Mouse (Mus musculus) stomach, embryonic 14.5 days (tissue): ENCODE results near the gene Gm49373. TPM values are rescaled to one million over a fixed set of nuclear protein-coding genes. Genes with fewer than 3 reads are reported as not detected.

ENCODE experiments used
- ATAC-seq: fragments of 200-750 bp; cut with Nextera tagmentation; 2 replicates; pipeline ENCODE4 v1.8.0; 2017; ENCODE audit warnings: low read depth, moderate TSS enrichment; ENCODE audit not compliant: insufficient number of reproducible peaks, insufficient read depth, low FRiP score
- H3K27ac ChIP-seq: fragments of 300-500 bp; sonication (generic); 2 replicates; pipeline ENCODE4 v1.5.1; 2014; ENCODE audit warnings: mild to moderate bottlenecking, low read length, moderate library complexity, mixed read lengths
- H3K27me3 ChIP-seq: fragments of 300-500 bp; sonication (generic); 2 replicates; pipeline ENCODE4 v1.6.1; 2014; ENCODE audit warnings: low read length, control low read depth, mixed read lengths; ENCODE audit not compliant: control insufficient read depth, insufficient read depth
- H3K36me3 ChIP-seq: fragments of 300-500 bp; sonication (generic); 2 replicates; pipeline ENCODE4 v1.6.1; 2014; ENCODE audit warnings: mild to moderate bottlenecking, control low read depth, low read length, moderate library complexity, mixed read lengths; ENCODE audit not compliant: control insufficient read depth, insufficient read depth
- H3K4me1 ChIP-seq: fragments of 300-500 bp; sonication (generic); 2 replicates; pipeline ENCODE4 v1.6.1; 2014; ENCODE audit warnings: low read length, control low read depth, mixed read lengths; ENCODE audit not compliant: control insufficient read depth, insufficient read depth
- H3K4me2 ChIP-seq: fragments of 300-500 bp; sonication (generic); replicated peaks from 2 replicates; pipeline ENCODE4 v1.6.1; 2014; ENCODE audit warnings: low read depth, low read length, control low read depth
- H3K4me3 ChIP-seq: fragments of 300-500 bp; sonication (generic); 2 replicates; pipeline ENCODE4 v1.5.1; 2014; ENCODE audit warnings: low read depth, low read length, control low read depth
- H3K9ac ChIP-seq: fragments of 300-500 bp; sonication (generic); replicated peaks from 2 replicates; pipeline ENCODE4 v1.6.1; 2014; ENCODE audit warnings: low read depth, mild to moderate bottlenecking, control low read depth, low read length, moderate library complexity, mixed read lengths
- H3K9me3 ChIP-seq: fragments of 300-500 bp; sonication (generic); 2 replicates; pipeline ENCODE4 v1.6.1; 2016; ENCODE audit warnings: low read depth, low read length, control low read depth; ENCODE audit not compliant: control insufficient read depth
- WGBS: fragments of 180-500 bp; shearing (Covaris S2); extraction: QIAGEN DNeasy Blood & Tissue Kit; methylation state at CpG from one replicate; pipeline ENCODE4 v1.1.7; 2014; 5-methylcytosine and 5-hydroxymethylcytosine counted together
- microRNA counts: library from miRNA; unstranded; fragments of <30 nt; microRNA quantifications from one replicate; lab custom pipeline; 2016
- microRNA-seq: library from miRNA; unstranded; fragments of <30 nt; microRNA quantifications from one replicate; pipeline ENCODE4, GENCODE M21; 2016
- polyA plus RNA-seq: library from polyadenylated mRNA; unstranded; fragments of >200 nt; fragmentation: Nextera tagmentation; extraction: Ambion mirVana; gene quantifications from 2 replicates; pipeline ENCODE4 v1.2.1, GENCODE M21; 2014

Gm49373 gene
- polyA plus RNA-seq, 1 experiment from 2014 or later: 0.30 TPM

DNA sequence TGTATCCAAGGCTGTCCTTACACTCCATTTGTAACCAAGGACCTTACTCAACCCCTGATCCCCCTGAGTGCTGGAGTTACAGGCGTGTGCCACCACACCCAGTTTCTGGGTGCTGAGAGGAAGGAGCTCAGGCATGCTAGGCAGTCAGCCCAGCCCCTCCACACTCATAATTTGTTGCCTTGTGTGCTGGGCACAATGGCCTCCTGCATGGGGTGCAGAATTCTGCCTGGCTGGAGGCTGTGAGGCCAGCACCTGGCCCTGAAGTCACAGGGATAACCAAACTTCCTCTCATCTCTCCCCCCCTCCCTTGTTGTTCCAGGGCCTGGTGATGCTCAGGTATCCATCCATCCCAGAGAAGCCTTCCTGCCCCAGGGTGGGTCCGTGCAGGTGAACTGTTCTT lies 54.3 kb downstream of the Gm49373 start:
- no peak overlapping the region for H3K9ac ChIP-seq
- no peaks in the 10 kb centered on the region for H3K9me3 ChIP-seq
- no peak for ATAC-seq
- H3K27ac ChIP-seq: no peak overlapping the region
- H3K4me3 ChIP-seq: no peak overlapping the region
- WGBS: 66% methylated on average over 2 of the region's 2 CpGs
- H3K36me3 ChIP-seq: no peaks in the 10 kb centered on the region
- no peak overlapping the region for H3K4me2 ChIP-seq
- peaks cover 15% of the 10 kb centered on the region; the same call in 1 of the 2 replicates for H3K27me3 ChIP-seq
- peaks cover 14% of the 10 kb centered on the region for H3K4me1 ChIP-seq

DNA sequence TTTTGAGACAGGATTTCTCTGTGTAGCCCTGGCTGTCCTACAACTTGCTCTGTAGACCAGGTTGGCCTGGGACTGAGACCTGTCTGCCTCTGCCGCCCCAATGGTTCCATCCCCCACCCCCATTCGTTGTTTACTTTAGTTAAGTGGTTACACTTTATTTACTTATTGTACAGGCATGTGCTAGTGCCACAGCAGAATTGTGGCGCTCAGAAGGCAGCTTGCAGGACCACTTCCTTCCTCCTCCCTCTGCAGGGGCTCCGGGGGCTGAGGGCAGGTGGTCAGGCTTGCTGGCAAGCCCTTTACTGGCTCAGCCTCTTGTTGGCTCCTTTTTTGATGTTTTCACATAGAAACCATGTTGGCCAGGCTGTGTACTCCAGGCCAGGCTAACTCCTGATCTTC lies 55.7 kb downstream of the Gm49373 start:
- peaks cover 15% of the 10 kb centered on the region; the same call in 1 of the 2 replicates for H3K27me3 ChIP-seq
- no peak for ATAC-seq
- H3K9me3 ChIP-seq: no peaks in the 10 kb centered on the region
- no peak overlapping the region for H3K9ac ChIP-seq
- peaks cover 14% of the 10 kb centered on the region for H3K4me1 ChIP-seq
- H3K36me3 ChIP-seq: no peaks in the 10 kb centered on the region
- no peak overlapping the region; the same call in 1 of the 2 replicates for H3K4me3 ChIP-seq
- peak overlapping the region; percentile 59; the same call in 1 of the 2 replicates for H3K4me2 ChIP-seq
- no peak overlapping the region for H3K27ac ChIP-seq
- WGBS: 29% methylated on average over 4 of the region's 4 CpGs

DNA sequence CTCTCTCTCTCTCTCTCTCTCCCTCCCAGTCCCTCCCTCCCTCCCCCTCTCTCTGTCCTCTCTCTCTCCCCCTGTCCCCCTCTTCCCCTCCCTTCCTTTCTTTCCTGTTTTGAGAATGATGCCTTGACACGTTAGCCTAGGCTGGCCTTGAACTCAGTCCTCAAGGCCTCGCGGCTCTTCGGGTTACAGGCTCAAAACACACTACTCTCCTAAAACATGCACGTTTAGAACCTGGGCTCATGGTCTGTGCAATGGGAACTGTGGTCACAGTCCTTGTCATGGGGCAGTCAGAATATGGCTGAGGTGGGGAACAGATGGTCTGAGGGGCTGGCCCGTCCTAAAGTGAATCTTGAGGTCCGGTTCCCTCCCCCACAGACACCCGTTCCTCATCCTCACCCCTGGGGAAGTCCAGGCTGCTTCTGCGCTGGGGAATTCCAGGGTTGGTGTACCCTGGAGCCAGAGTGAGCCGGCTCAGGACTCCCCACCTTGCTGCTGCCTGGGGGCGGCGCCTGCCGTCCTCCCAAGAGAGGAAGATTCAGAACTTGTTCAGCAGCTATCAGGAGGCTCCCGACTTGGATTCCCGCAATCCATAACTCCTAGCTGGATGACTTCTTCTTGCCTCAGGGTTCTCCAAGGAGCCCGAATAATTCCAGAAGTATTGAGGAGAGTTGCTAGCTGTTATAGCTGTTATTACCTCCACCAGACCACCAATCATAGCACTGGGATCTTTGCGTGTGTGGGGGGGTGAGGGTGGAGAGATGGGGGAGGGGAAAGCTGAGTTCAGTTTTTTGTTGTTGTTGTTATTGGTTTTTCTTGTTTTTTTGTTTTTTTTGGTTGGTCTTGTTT lies 56.3 kb downstream of the Gm49373 start:
- H3K27ac ChIP-seq: no peak overlapping the region
- H3K9me3 ChIP-seq: no peaks in the 10 kb centered on the region
- peaks cover 15% of the 10 kb centered on the region; the same call in 1 of the 2 replicates for H3K27me3 ChIP-seq
- H3K36me3 ChIP-seq: no peaks in the 10 kb centered on the region
- H3K4me1 ChIP-seq: peaks cover 14% of the 10 kb centered on the region
- H3K4me2 ChIP-seq: peak overlapping the region; percentile 59
- no peak overlapping the region for H3K9ac ChIP-seq
- WGBS: 4% methylated on average over 17 of the region's 17 CpGs
- no peak for ATAC-seq
- peak overlapping the region; percentile 40 for H3K4me3 ChIP-seq

DNA sequence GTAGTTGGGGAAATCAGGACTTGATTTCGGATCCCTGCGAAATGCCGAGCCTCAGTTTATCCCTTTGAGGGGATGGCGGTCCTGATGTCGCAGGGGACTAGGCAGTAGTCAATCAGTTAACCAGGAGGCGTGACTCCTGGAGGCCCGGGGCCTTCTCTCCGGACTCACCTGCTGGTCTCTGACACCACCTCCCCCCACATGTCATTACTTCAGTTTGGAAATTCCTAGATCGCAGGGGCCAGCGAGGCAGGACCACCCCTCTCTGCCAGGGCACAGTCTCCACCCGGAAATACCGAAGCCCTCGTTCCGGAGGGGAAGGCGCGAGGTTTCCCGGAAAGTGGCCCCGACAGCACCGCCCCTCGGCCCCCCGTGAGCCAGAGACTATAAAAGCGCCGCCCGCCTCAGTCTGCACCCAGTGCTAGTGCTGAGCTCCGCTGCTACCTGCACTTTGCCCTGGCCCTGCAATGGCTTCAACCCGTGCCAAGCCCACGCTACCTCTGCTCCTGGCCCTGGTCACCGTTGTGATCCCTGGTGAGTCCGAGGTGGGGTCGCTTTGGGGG lies 57.2 kb downstream of the Gm49373 start, which contains the start of gene Icam1:
TSS of gene Icam1 (plus strand) at position 415 of the 560 bp plus-strand sequence.
- WGBS: 2% methylated on average over 30 of the region's 30 CpGs
- ATAC-seq: peak; percentile 43; the same call in 1 of the 2 replicates
- peaks cover 15% of the 10 kb centered on the region; the same call in 1 of the 2 replicates for H3K27me3 ChIP-seq

DNA sequence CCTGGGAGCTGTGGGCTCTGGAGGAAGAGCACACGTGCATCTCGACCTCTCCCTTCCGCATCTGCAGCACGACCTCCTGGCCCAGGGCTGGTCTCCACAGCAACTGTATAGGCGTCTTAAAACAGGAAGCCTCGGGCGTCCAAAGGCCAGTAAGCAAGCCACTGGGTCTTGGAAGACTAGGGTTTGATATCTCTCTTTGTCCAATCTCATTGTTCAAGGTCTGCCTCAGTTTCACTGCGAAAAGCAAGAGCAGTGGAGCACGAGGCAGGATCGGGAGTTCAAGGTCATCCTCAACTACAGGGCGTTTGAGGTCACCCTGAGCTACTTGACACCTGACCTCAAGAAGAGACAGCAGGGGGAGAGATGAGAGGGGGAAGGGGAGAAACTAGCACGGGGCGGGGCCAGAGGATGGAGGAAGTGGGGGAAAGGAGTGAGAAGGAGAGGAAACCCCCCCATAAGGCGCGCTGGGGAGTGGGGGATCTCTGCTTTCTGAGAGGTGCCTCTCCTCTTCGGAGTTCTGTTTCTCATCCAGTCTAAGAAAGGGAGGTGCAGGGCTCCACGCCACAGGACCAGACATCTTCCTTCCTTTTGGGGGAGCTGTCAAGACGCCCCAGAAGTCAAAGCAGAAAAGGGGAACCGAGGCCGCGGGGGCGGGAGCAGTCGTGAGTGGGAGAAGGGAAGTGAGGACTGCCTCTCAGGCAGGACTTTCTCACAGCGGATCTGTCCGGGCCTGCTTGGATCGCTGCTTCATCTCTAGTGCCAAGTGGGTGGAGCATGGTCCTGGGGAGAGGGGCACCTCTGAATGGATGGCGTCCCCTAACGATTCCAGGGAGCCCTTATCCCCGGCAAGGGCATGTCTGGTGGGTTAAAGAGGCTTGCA lies 58.0 kb downstream of the Gm49373 start:
- Histone ChIP-seq H3K4me2 (peak overlapping the region; percentile 59), H3K9ac (no peak overlapping the region; the same call in 1 of the 2 replicates), H3K27ac (no peak overlapping the region), H3K4me1 (peaks cover 14% of the 10 kb centered on the region), H3K36me3 (no peaks in the 10 kb centered on the region), H3K4me3 (peak overlapping the region; percentile 40), H3K9me3 (no peaks in the 10 kb centered on the region), H3K27me3 (peaks cover 15% of the 10 kb centered on the region; the same call in 1 of the 2 replicates)
- peak; percentile 53; the same call in 1 of the 2 replicates for ATAC-seq
- 4% methylated on average over 29 of the region's 29 CpGs for WGBS

More for the DNA sequence above, 57.2 kb downstream of the Gm49373 start, which contains the start of gene Icam1:
- Histone ChIP-seq H3K36me3 (no peaks in the 10 kb centered on the region), H3K9me3 (no peaks in the 10 kb centered on the region), H3K4me2 (peak within 1 kb of the TSS; percentile 59), H3K27ac (no peak within 1 kb of the TSS), H3K9ac (no peak within 1 kb of the TSS; the same call in 1 of the 2 replicates), H3K4me3 (peak within 1 kb of the TSS; percentile 40), H3K4me1 (peaks cover 14% of the 10 kb centered on the region)

MicroRNAs encoded within 50 kb of the gene (microRNA counts, 519-probe panel; counts per million panel counts)
- microRNA mmu-miR-1900 (lab: Ali Mortazavi, UCI): 3,056 counts per million, percentile 55 among the panel's probes with 10 or more counts

Small RNA genes within 50 kb of the gene (microRNA-seq; reads per million reads assigned to microRNA genes)
- gene Mir1900 (not detected), gene Mir7082 (not detected)

Other genes with a start within 250 kb of the Gm49373 start
- 11.9 and 12.6 TPM in 2 replicates for gene A230050P20Rik, start 204.5 kb downstream of the Gm49373 start, polyA plus RNA-seq
- gene Angptl6, start 193.4 kb downstream of the Gm49373 start, polyA plus RNA-seq: 6.9 and 7.2 TPM in 2 replicates
- gene Ppan, start 184.9 kb downstream of the Gm49373 start, polyA plus RNA-seq: 72.7 and 74.6 TPM in 2 replicates
- gene Eif3g, start 174.5 kb downstream of the Gm49373 start, polyA plus RNA-seq: 281 and 289 TPM in 2 replicates
- gene Dnmt1, start 113.2 kb downstream of the Gm49373 start, polyA plus RNA-seq: 64.7 and 69.6 TPM in 2 replicates
- 48.6 and 52.3 TPM in 2 replicates for gene S1pr2, start 96.3 kb downstream of the Gm49373 start, polyA plus RNA-seq
- gene Mrpl4, start 70.4 kb downstream of the Gm49373 start, polyA plus RNA-seq: 136 and 150 TPM in 2 replicates
- 10.6 and 12.5 TPM in 2 replicates for gene Icam1, start 57.1 kb downstream of the Gm49373 start, polyA plus RNA-seq
- gene Icam4, start 43.7 kb downstream of the Gm49373 start, polyA plus RNA-seq: 0.84 and 1.0 TPM in 2 replicates
- 0.18 TPM in 1 of 2 replicates, not detected in the other for gene Icam5, start 41.0 kb downstream of the Gm49373 start, polyA plus RNA-seq
- gene Zglp1, start 6.0 kb downstream of the Gm49373 start, polyA plus RNA-seq: 1.8 TPM in 1 of 2 replicates, not detected in the other
- gene Fdx1l, start 518 bp upstream of the Gm49373 start, polyA plus RNA-seq: 56.0 and 56.4 TPM in 2 replicates
- 2.0 and 2.3 TPM in 2 replicates for gene Gm38431, start 18.9 kb upstream of the Gm49373 start, polyA plus RNA-seq
- gene Raver1, start 18.9 kb upstream of the Gm49373 start, polyA plus RNA-seq: 68.7 and 74.2 TPM in 2 replicates
- 10.2 and 10.9 TPM in 2 replicates for gene Tyk2, start 58.1 kb upstream of the Gm49373 start, polyA plus RNA-seq
- 283 and 302 TPM in 2 replicates for gene Cdc37, start 76.9 kb upstream of the Gm49373 start, polyA plus RNA-seq
- gene Pde4a, start 92.6 kb upstream of the Gm49373 start, polyA plus RNA-seq: 5.4 TPM in 2 replicates
- 34.5 and 40.3 TPM in 2 replicates for gene Keap1, start 166.3 kb upstream of the Gm49373 start, polyA plus RNA-seq
- 0.27 and 0.48 TPM in 2 replicates for gene S1pr5, start 175.3 kb upstream of the Gm49373 start, polyA plus RNA-seq
- 38.8 and 43.5 TPM in 2 replicates for gene Atg4d, start 192.2 kb upstream of the Gm49373 start, polyA plus RNA-seq
- 14.1 and 14.7 TPM in 2 replicates for gene Kri1, start 214.9 kb upstream of the Gm49373 start, polyA plus RNA-seq
- gene Cdkn2d, start 218.3 kb upstream of the Gm49373 start, polyA plus RNA-seq: 47.4 and 48.5 TPM in 2 replicates
- 54.4 and 55.8 TPM in 2 replicates for gene Ap1m2, start 239.2 kb upstream of the Gm49373 start, polyA plus RNA-seq
- gene Slc44a2, start 247.6 kb upstream of the Gm49373 start, polyA plus RNA-seq: 122 and 125 TPM in 2 replicates